In genomic region chr2:156305818-156306217, GRCm38 (mm10) we compare ENCODE assay signal across 9 mouse cellular contexts. TPM values are rescaled to one million over a fixed set of nuclear protein-coding genes. Genes with fewer than 3 reads are reported as not detected.
DNase-seq lines count a peak whose midpoint lies in the region; ATAC-seq and TF ChIP-seq lines count a peak whose summit lies in the region.
"Had no signal": no experiment of that assay in that cellular context is flagged by ENCODE, and none has a peak within 500 bp of the region (broad histone marks: within the 10 kb centered on the region; RNA-seq: fewer than 3 reads in every experiment).

No protein-coding gene starts in this region.

- no peak for TF ChIP-seq EP300 in liver, embryonic 14.5 days (IDR thresholded peaks at IDR 0.05; ENCODE audit: low read depth)

- no peaks in the 10 kb centered on the region for H3K9me3 ChIP-seq in E14TG2a.4 (ENCODE audit: low read length)
- H3K9me3 ChIP-seq in liver, embryonic 14.5 days (ENCODE audit: control insufficient read depth, low read length): no peaks in the 10 kb centered on the region
- H3K9me3 ChIP-seq: megakaryocyte, embryonic 14.5 days had no signal

- H3K4me2 ChIP-seq in liver, embryonic 14.5 days (ENCODE audit: low read depth): no peak overlapping the region

- no peaks in the 10 kb centered on the region for H3K27me3 ChIP-seq in E14TG2a.4 (ENCODE audit: insufficient read depth, low read length)
- no peaks in the 10 kb centered on the region for H3K27me3 ChIP-seq in liver, embryonic 14.5 days (ENCODE audit: control insufficient read depth, insufficient read depth, low read length)
- H3K27me3 ChIP-seq: megakaryocyte, embryonic 14.5 days had no signal

- DNase-seq in layer of hippocampus, adult 11-12 months (ENCODE audit: low spot score): peak; percentile 25
- no peak for DNase-seq in layer of hippocampus, postnatal 10 days (ENCODE audit: low spot score in 2 of 2)
- peak; percentile 65 for DNase-seq in brain, embryonic 14.5 days (ENCODE audit: low read depth)
- peak in 1 of 3 experiments; percentile 15 for DNase-seq in liver, embryonic 14.5 days (ENCODE audit: low read depth in 3 of 3, low spot score in 3 of 3)
- DNase-seq in gastrocnemius, postnatal 25 days: no peak
- DNase-seq in heart, postnatal 36 days: no peak
- no peak for DNase-seq in kidney, postnatal 25 days

- no peak overlapping the region for H3K9ac ChIP-seq in liver, embryonic 14.5 days (replicated peaks)

- intact Hi-C loops in heart, postnatal 36 days (cut with DNase I): no loop called here

- WGBS in liver, embryonic 14.5 days (ENCODE audit: insufficient replicate concordance): 61% methylated on average over 2 of the region's 2 CpGs

- TF ChIP-seq CTCF in E14TG2a.4 (conservative IDR thresholded peaks at IDR 0.05; ENCODE audit: low read length): peak; percentile 48
- peak; percentile 44; the same call in 1 of the 2 replicates for TF ChIP-seq CTCF in brain, embryonic 14.5 days (IDR thresholded peaks at IDR 0.05; ENCODE audit: borderline replicate concordance, extremely low read depth, insufficient read depth, insufficient read length)
- peak; percentile 66 for TF ChIP-seq CTCF in liver, embryonic 14.5 days (IDR thresholded peaks at IDR 0.05; ENCODE audit: low read depth)

- peaks cover 12% of the 10 kb centered on the region for H3K4me1 ChIP-seq in E14TG2a.4 (replicated peaks; ENCODE audit: low read depth, low read length)
- peaks cover 0 to 4% of the 10 kb centered on the region in 2 experiments; a peak in 1 of 4 replicates for H3K4me1 ChIP-seq in liver, embryonic 14.5 days (replicated peaks; ENCODE audit: control insufficient read depth in 2 of 2, insufficient read depth in 2 of 2, low read length in 1 of 2)

- peak; percentile 28; the same call in 1 of the 2 replicates for ATAC-seq in liver, embryonic 14.5 days (ENCODE audit: insufficient read depth)

- no peak overlapping the region for H3K27ac ChIP-seq in liver, embryonic 14.5 days

- H3K4me3 ChIP-seq in E14TG2a.4 (replicated peaks; ENCODE audit: low read length): no peak overlapping the region
- H3K4me3 ChIP-seq in liver, embryonic 14.5 days (ENCODE audit: insufficient read depth in 1 of 2, low read depth in 2 of 2, low read length in 2 of 2): no peak overlapping the region
- H3K4me3 ChIP-seq: megakaryocyte, embryonic 14.5 days had no signal

- no peak for TF ChIP-seq POLR2A in brain, embryonic 14.5 days (IDR thresholded peaks at IDR 0.05; ENCODE audit: borderline replicate concordance, extremely low read depth, insufficient read depth, insufficient read length, poor library complexity, severe bottlenecking)

- H3K36me3 ChIP-seq in E14TG2a.4 (ENCODE audit: insufficient read depth, low read length): peaks cover 98% of the 10 kb centered on the region
- peaks cover 1% of the 10 kb centered on the region for H3K36me3 ChIP-seq in liver, embryonic 14.5 days (replicated peaks; ENCODE audit: control insufficient read depth, insufficient read depth, low read depth)

RNA-seq across cellular contexts. Expression of gene Cnbd2, which starts 6.3 kb away (rescaled TPM):
- total RNA-seq in layer of hippocampus, postnatal 10 days (2021): 1 to 10 TPM; 2.9 to 4.7 TPM
- 3.0 and 4.1 TPM in 2 replicates for polyA plus RNA-seq in brain, embryonic 14.5 days (2012; rRNA removed)
- polyA plus RNA-seq in liver, embryonic 14.5 days (2012; rRNA removed): 0.28 and 0.51 TPM in 2 replicates
- 1.5 and 1.9 TPM in 2 replicates for polyA plus RNA-seq in liver, embryonic 14.5 days (2014; fragmentation: Nextera tagmentation; extraction: Ambion mirVana)
- under 1 TPM; 0.84 to 0.91 TPM for total RNA-seq in gastrocnemius, postnatal 25 days (2021)
- 1 to 10 TPM in 1 of 2 experiments, under 1 TPM in 1; 0.98 to 1.1 TPM for total RNA-seq in heart, postnatal 36 days (2021)

RNA-seq across cellular contexts. Expression of gene Scand1, which starts 6.7 kb away (rescaled TPM):
- 100 to 1,000 TPM; 116 to 132 TPM for total RNA-seq in layer of hippocampus, postnatal 10 days (2021)
- 117 and 173 TPM in 2 replicates for polyA plus RNA-seq in brain, embryonic 14.5 days (2012; rRNA removed)
- 36.1 and 46.7 TPM in 2 replicates for polyA plus RNA-seq in liver, embryonic 14.5 days (2012; rRNA removed)
- 28.1 and 32.9 TPM in 2 replicates for polyA plus RNA-seq in liver, embryonic 14.5 days (2014; fragmentation: Nextera tagmentation; extraction: Ambion mirVana)
- 10 to 100 TPM; 58.5 to 59.5 TPM for total RNA-seq in gastrocnemius, postnatal 25 days (2021)
- total RNA-seq in heart, postnatal 36 days (2021): 10 to 100 TPM; 83.0 to 88.0 TPM

Comparison
In these comparisons a context has a peak if more than half of its experiments do, and no peak if none do; other contexts are left out.
1. DNase-seq: peak in layer of hippocampus, adult 11-12 months (single experiment) and brain, embryonic 14.5 days (single experiment); none in layer of hippocampus, postnatal 10 days (0 of 2), gastrocnemius, postnatal 25 days (single experiment), heart, postnatal 36 days (0 of 2) and kidney, postnatal 25 days (0 of 2).
2. Peak in every context shown above with its lines, with median percentiles within 50 percentile points of each other: CTCF ChIP-seq.